Mouse (Mus musculus): Measurements from ENCODE around the gene Ptpra. TPM values are rescaled to one million over a fixed set of nuclear protein-coding genes. Genes with fewer than 3 reads are reported as not detected.
"Not testable (repeated sequence)": the region's sequence is repeated elsewhere in the genome, so short reads cannot be mapped to it uniquely, and the experiment has no call there.

The Ptpra gene
- polyA plus RNA-seq, 1 experiment from 2014 or later = 138 TPM

GRCm38 (mm10) chr2:130496931-130497330, 46.9 kb downstream of the Ptpra start:
- Histone ChIP-seq H3K9ac (no peak overlapping the region), H3K27ac (no peak overlapping the region), H3K4me2 (no peak overlapping the region), H3K9me3 (0 out of 2 replicates have a peak, but pooled peaks cover 7% of the 10 kb centered on the region), H3K27me3 (no peaks in the 10 kb centered on the region), H3K4me3 (replicated peaks) (no peak overlapping the region), H3K4me1 (peaks cover 26% of the 10 kb centered on the region), H3K36me3 (replicated peaks) (no peaks in the 10 kb centered on the region)
- 41% methylated on average over 4 of the region's 4 CpGs for WGBS
- no peak for ATAC-seq (ENCODE audit: low FRiP score)

- Histone ChIP-seq H3K9me3 (no peaks in the 10 kb centered on the region), H3K4me2 (no peak overlapping the region), H3K9ac (no peak overlapping the region), H3K27me3 (no peaks in the 10 kb centered on the region), H3K36me3 (replicated peaks) (0 out of 2 replicates have a peak, but pooled peaks cover 2% of the 10 kb centered on the region), H3K27ac (no peak overlapping the region), H3K4me3 (replicated peaks) (no peak overlapping the region), H3K4me1 (peaks cover 21% of the 10 kb centered on the region)
- ATAC-seq (ENCODE audit: low FRiP score) = no peak
- WGBS = 87% methylated on average over 3 of the region's 3 CpGs
Observed at GRCm38 (mm10) chr2:130499546-130499945, 49.5 kb downstream of the Ptpra start.

- H3K4me3 ChIP-seq (replicated peaks) = no peak overlapping the region
- H3K4me1 ChIP-seq = peaks cover 10% of the 10 kb centered on the region
- ATAC-seq (ENCODE audit: low FRiP score) = no peak
- H3K4me2 ChIP-seq = no peak overlapping the region
- 95% methylated on average over 2 of the region's 2 CpGs for WGBS
- no peak overlapping the region for H3K9ac ChIP-seq
- H3K27ac ChIP-seq = no peak overlapping the region
- H3K27me3 ChIP-seq = no peaks in the 10 kb centered on the region
- no peaks in the 10 kb centered on the region for H3K9me3 ChIP-seq
- peaks cover 12% of the 10 kb centered on the region; the same call in 1 of the 2 replicates for H3K36me3 ChIP-seq (replicated peaks)
Observed at GRCm38 (mm10) chr2:130501556-130501955, 51.5 kb downstream of the Ptpra start.

- H3K4me1 ChIP-seq = peaks cover 12% of the 10 kb centered on the region
- not testable (repeated sequence) for ATAC-seq (ENCODE audit: low FRiP score); H3K27ac ChIP-seq; H3K4me2 ChIP-seq; H3K9me3 ChIP-seq; H3K9ac ChIP-seq; H3K4me3 ChIP-seq (replicated peaks); H3K27me3 ChIP-seq
- H3K36me3 ChIP-seq (replicated peaks) = peaks cover 34% of the 10 kb centered on the region
- over 99% methylated on average over 5 of the region's 5 CpGs for WGBS
Observed at GRCm38 (mm10) chr2:130511616-130512015, 61.5 kb downstream of the Ptpra start.

- Histone ChIP-seq H3K9me3 (no peaks in the 10 kb centered on the region), H3K4me2 (no peak overlapping the region), H3K4me3 (replicated peaks) (no peak overlapping the region), H3K9ac (no peak overlapping the region), H3K27ac (no peak overlapping the region), H3K4me1 (peaks cover 12% of the 10 kb centered on the region), H3K36me3 (replicated peaks) (peaks cover 37% of the 10 kb centered on the region), H3K27me3 (no peaks in the 10 kb centered on the region)
- 93% methylated on average over 8 of the region's 8 CpGs for WGBS
- ATAC-seq (ENCODE audit: low FRiP score) = no peak
Observed at GRCm38 (mm10) chr2:130513907-130514306, 63.8 kb downstream of the Ptpra start.

GRCm38 (mm10) chr2:130515791-130516190, 65.7 kb downstream of the Ptpra start:
- H3K9me3 ChIP-seq = no peaks in the 10 kb centered on the region
- H3K36me3 ChIP-seq (replicated peaks) = peaks cover 36% of the 10 kb centered on the region
- no peak overlapping the region for H3K4me3 ChIP-seq (replicated peaks)
- no peak for ATAC-seq (ENCODE audit: low FRiP score)
- peaks cover 12% of the 10 kb centered on the region for H3K4me1 ChIP-seq
- no peak overlapping the region for H3K9ac ChIP-seq
- H3K27ac ChIP-seq = no peak overlapping the region
- H3K4me2 ChIP-seq = no peak overlapping the region
- H3K27me3 ChIP-seq = no peaks in the 10 kb centered on the region
- 20% methylated on average over 5 of the region's 5 CpGs for whole genome bisulfite sequencing

GRCm38 (mm10) chr2:130521927-130522326, 71.8 kb downstream of the Ptpra start:
- H3K9me3 ChIP-seq = no peaks in the 10 kb centered on the region
- no peak overlapping the region for H3K4me2 ChIP-seq
- peaks cover 73% of the 10 kb centered on the region for H3K36me3 ChIP-seq (replicated peaks)
- no peak overlapping the region for H3K4me3 ChIP-seq (replicated peaks)
- ATAC-seq (ENCODE audit: low FRiP score) = no peak
- WGBS = 98% methylated on average over 2 of the region's 2 CpGs
- no peak overlapping the region for H3K9ac ChIP-seq
- no peaks in the 10 kb centered on the region for H3K4me1 ChIP-seq
- H3K27ac ChIP-seq = no peak overlapping the region
- H3K27me3 ChIP-seq = no peaks in the 10 kb centered on the region

GRCm38 (mm10) chr2:130525480-130525879, 75.4 kb downstream of the Ptpra start:
- H3K27me3 ChIP-seq; ATAC-seq (ENCODE audit: low FRiP score); H3K4me3 ChIP-seq (replicated peaks); H3K4me2 ChIP-seq; H3K27ac ChIP-seq; H3K4me1 ChIP-seq; H3K9me3 ChIP-seq; H3K9ac ChIP-seq: not testable (repeated sequence)
- peaks cover 58% of the 10 kb centered on the region for H3K36me3 ChIP-seq (replicated peaks)
- WGBS = 96% methylated on average over 2 of the region's 4 CpGs

- no peak overlapping the region for H3K9ac ChIP-seq
- no peak overlapping the region for H3K27ac ChIP-seq
- no peaks in the 10 kb centered on the region for H3K27me3 ChIP-seq
- no peaks in the 10 kb centered on the region for H3K4me1 ChIP-seq
- no peak overlapping the region for H3K4me2 ChIP-seq
- H3K9me3 ChIP-seq = no peaks in the 10 kb centered on the region
- ATAC-seq (ENCODE audit: low FRiP score) = no peak
- 82% methylated on average over 6 of the region's 6 CpGs for WGBS
- peaks cover 49% of the 10 kb centered on the region for H3K36me3 ChIP-seq (replicated peaks)
- H3K4me3 ChIP-seq (replicated peaks) = no peak overlapping the region
Observed at GRCm38 (mm10) chr2:130528457-130528856, 78.4 kb downstream of the Ptpra start.

- Histone ChIP-seq H3K4me1 (no peaks in the 10 kb centered on the region), H3K27me3 (no peaks in the 10 kb centered on the region), H3K27ac (no peak overlapping the region), H3K4me3 (replicated peaks) (no peak overlapping the region), H3K36me3 (replicated peaks) (peaks cover 50% of the 10 kb centered on the region), H3K9me3 (no peaks in the 10 kb centered on the region), H3K4me2 (no peak overlapping the region), H3K9ac (no peak overlapping the region)
- 95% methylated on average over 2 of the region's 2 CpGs for WGBS
- ATAC-seq (ENCODE audit: low FRiP score) = no peak
Observed at GRCm38 (mm10) chr2:130529290-130529689, 79.2 kb downstream of the Ptpra start.

- Histone ChIP-seq H3K4me3 (replicated peaks) (no peak overlapping the region), H3K4me1 (no peaks in the 10 kb centered on the region), H3K9me3 (no peaks in the 10 kb centered on the region), H3K36me3 (replicated peaks) (peaks cover 49% of the 10 kb centered on the region), H3K9ac (no peak overlapping the region), H3K27ac (no peak overlapping the region), H3K27me3 (no peaks in the 10 kb centered on the region), H3K4me2 (no peak overlapping the region)
- WGBS = 86% methylated on average over 7 of the region's 7 CpGs
- ATAC-seq (ENCODE audit: low FRiP score) = no peak
Observed at GRCm38 (mm10) chr2:130529925-130530324, 79.8 kb downstream of the Ptpra start.

- Histone ChIP-seq H3K36me3 (replicated peaks) (peaks cover 51% of the 10 kb centered on the region), H3K9me3 (no peaks in the 10 kb centered on the region), H3K9ac (no peak overlapping the region), H3K4me2 (no peak overlapping the region), H3K4me3 (replicated peaks) (no peak overlapping the region), H3K4me1 (no peaks in the 10 kb centered on the region), H3K27ac (no peak overlapping the region), H3K27me3 (no peaks in the 10 kb centered on the region)
- WGBS = 95% methylated on average over 2 of the region's 2 CpGs
- ATAC-seq (ENCODE audit: low FRiP score) = no peak
Observed at GRCm38 (mm10) chr2:130532201-130532600, 82.1 kb downstream of the Ptpra start.

- Histone ChIP-seq H3K36me3 (replicated peaks) (peaks cover 70% of the 10 kb centered on the region), H3K27ac (no peak overlapping the region), H3K9ac (no peak overlapping the region), H3K4me1 (no peaks in the 10 kb centered on the region), H3K27me3 (no peaks in the 10 kb centered on the region), H3K4me2 (no peak overlapping the region), H3K9me3 (no peaks in the 10 kb centered on the region), H3K4me3 (replicated peaks) (no peak overlapping the region)
- ATAC-seq (ENCODE audit: low FRiP score) = no peak
- 91% methylated on average over 6 of the region's 6 CpGs for WGBS
Observed at GRCm38 (mm10) chr2:130535017-130535416, 84.9 kb downstream of the Ptpra start.

Measured in forebrain, embryonic 12.5 days (tissue).